Mouse (Mus musculus): ENCODE results near the gene Flt1. TPM values are rescaled to one million over a fixed set of nuclear protein-coding genes. Genes with fewer than 3 reads are reported as not detected.

Gene Flt1
- polyA plus RNA-seq, 1 experiment from 2014 or later = 9.6 TPM

DNA sequence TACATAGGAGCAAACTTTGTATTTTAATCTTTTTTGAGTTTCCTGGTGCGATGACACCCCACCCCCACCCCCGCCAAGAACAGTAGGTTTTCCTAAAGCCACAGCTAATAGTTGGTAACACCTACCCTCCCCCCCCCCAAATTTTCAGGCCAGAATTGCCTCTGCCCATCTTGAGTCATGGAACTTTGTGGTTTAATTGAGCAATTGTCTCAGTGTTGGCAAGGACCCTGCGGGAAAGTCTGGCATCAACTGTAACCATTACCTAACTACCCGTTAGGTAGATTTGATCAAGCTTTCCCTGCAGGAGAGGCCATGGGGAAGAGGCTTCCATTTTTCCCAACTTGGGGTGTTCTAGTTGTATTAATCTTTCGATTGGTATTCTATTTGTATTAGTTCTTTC lies 23.4 kb downstream of the Flt1 start:
- Histone ChIP-seq H3K27me3 (ENCODE audit: control insufficient read depth, insufficient read depth, low read length) (no peaks in the 10 kb centered on the region), H3K4me2 (ENCODE audit: low read depth, low read length) (no peak overlapping the region), H3K27ac (replicated peaks; ENCODE audit: low read depth, low read length) (no peak overlapping the region), H3K9ac (replicated peaks; ENCODE audit: low read length) (no peak overlapping the region), H3K36me3 (replicated peaks; ENCODE audit: control insufficient read depth, insufficient read depth, low read depth, low read length) (no peaks in the 10 kb centered on the region), H3K9me3 (replicated peaks; ENCODE audit: control insufficient read depth, low read length) (no peaks in the 10 kb centered on the region), H3K4me3 (ENCODE audit: low read depth, low read length) (no peak overlapping the region), H3K4me1 (ENCODE audit: control insufficient read depth, insufficient read depth, low read length) (no peaks in the 10 kb centered on the region)
- 88% methylated on average over 5 of the region's 5 CpGs for WGBS
- no peak for DNase-seq (ENCODE audit: low spot score)
- ATAC-seq (replicated peaks; ENCODE audit: insufficient number of reproducible peaks, low FRiP score, low TSS enrichment, low read depth) = no peak

DNA sequence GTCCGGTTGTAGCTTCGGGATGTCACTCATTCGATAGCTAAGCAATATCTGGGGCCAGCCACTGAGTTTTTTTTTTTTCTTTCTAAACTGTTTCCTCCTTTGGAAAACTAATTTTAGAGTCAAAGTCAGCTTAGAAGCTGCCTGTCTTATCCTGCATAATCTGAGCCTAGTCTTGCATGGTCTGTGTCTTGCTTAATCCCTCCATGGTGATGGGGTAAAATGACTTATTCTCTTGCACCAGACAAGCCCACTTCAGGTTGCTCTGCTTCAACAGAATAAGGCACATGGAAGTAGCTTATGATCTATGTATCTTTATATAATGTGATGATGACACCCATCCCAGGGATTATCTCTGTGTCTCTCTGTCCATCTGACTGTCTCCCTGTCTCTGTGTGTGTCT lies 24.8 kb downstream of the Flt1 start:
- no peak for ATAC-seq (replicated peaks; ENCODE audit: insufficient number of reproducible peaks, low FRiP score, low TSS enrichment, low read depth)
- no peaks in the 10 kb centered on the region for H3K36me3 ChIP-seq (replicated peaks; ENCODE audit: control insufficient read depth, insufficient read depth, low read depth, low read length)
- WGBS = 91% methylated on average over 3 of the region's 3 CpGs
- no peak for DNase-seq (ENCODE audit: low spot score)
- H3K4me2 ChIP-seq (ENCODE audit: low read depth, low read length) = no peak overlapping the region
- H3K4me3 ChIP-seq (ENCODE audit: low read depth, low read length) = no peak overlapping the region
- no peak overlapping the region for H3K27ac ChIP-seq (replicated peaks; ENCODE audit: low read depth, low read length)
- H3K4me1 ChIP-seq (ENCODE audit: control insufficient read depth, insufficient read depth, low read length) = no peaks in the 10 kb centered on the region
- no peak overlapping the region for H3K9ac ChIP-seq (replicated peaks; ENCODE audit: low read length)
- H3K27me3 ChIP-seq (ENCODE audit: control insufficient read depth, insufficient read depth, low read length) = no peaks in the 10 kb centered on the region
- no peaks in the 10 kb centered on the region for H3K9me3 ChIP-seq (replicated peaks; ENCODE audit: control insufficient read depth, low read length)

DNA sequence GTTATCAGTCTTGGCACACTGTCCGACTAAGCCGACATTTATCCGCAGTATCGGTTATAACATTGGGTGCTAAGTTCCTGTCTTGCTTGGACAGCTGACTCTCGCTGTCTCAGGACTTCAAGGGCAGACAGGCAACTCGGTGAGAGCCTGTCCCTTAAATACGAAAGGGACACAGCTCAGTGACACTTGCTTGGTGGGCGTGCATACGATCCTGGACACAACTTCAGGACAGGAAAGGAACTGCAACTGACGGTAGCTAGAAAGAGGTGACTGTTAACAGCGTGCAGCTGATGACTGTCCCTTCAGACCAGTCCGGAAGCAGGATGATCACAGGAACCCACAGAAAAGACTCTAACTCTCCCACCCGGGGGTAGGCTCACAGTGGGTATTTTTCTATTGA lies 27.8 kb downstream of the Flt1 start:
- peak; percentile 17 for DNase-seq (ENCODE audit: low spot score)

DNA sequence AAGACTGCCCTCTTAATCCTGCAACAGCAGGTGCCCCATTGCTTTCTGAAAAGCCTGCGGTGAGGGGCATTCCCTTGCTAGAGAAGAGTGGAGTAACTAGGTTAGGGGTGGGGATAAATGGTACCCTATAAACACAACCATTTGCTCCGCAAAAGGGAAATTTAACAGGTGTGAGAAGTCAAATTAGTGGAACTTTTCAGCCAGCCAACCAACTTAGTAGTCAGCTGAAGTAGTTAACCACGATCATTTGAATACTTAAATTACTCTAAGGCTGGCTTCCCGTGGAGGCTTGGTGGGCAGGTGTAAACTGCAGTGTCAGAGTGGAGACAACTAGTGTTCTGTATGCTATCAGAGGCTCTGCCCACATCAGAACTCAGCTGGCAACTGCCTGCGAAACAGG lies 28.6 kb downstream of the Flt1 start:
- Histone ChIP-seq H3K4me3 (ENCODE audit: low read depth, low read length) (no peak overlapping the region), H3K4me1 (ENCODE audit: control insufficient read depth, insufficient read depth, low read length) (no peaks in the 10 kb centered on the region), H3K27ac (replicated peaks; ENCODE audit: low read depth, low read length) (no peak overlapping the region), H3K36me3 (replicated peaks; ENCODE audit: control insufficient read depth, insufficient read depth, low read depth, low read length) (no peaks in the 10 kb centered on the region), H3K4me2 (ENCODE audit: low read depth, low read length) (no peak overlapping the region), H3K9ac (replicated peaks; ENCODE audit: low read length) (no peak overlapping the region), H3K27me3 (ENCODE audit: control insufficient read depth, insufficient read depth, low read length) (no peaks in the 10 kb centered on the region), H3K9me3 (replicated peaks; ENCODE audit: control insufficient read depth, low read length) (no peaks in the 10 kb centered on the region)
- ATAC-seq (replicated peaks; ENCODE audit: insufficient number of reproducible peaks, low FRiP score, low TSS enrichment, low read depth) (no peak), DNase-seq (ENCODE audit: low spot score) (no peak)
- 27% methylated on average over 5 of the region's 5 CpGs for WGBS

More for the DNA sequence above, 27.8 kb downstream of the Flt1 start:
- no peaks in the 10 kb centered on the region for H3K27me3 ChIP-seq (ENCODE audit: control insufficient read depth, insufficient read depth, low read length)
- 29% methylated on average over 13 of the region's 13 CpGs for WGBS
- ATAC-seq (replicated peaks; ENCODE audit: insufficient number of reproducible peaks, low FRiP score, low TSS enrichment, low read depth) = no peak
- no peaks in the 10 kb centered on the region for H3K36me3 ChIP-seq (replicated peaks; ENCODE audit: control insufficient read depth, insufficient read depth, low read depth, low read length)
- H3K27ac ChIP-seq (replicated peaks; ENCODE audit: low read depth, low read length) = no peak overlapping the region
- H3K4me2 ChIP-seq (ENCODE audit: low read depth, low read length) = no peak overlapping the region
- H3K9me3 ChIP-seq (replicated peaks; ENCODE audit: control insufficient read depth, low read length) = no peaks in the 10 kb centered on the region
- no peak overlapping the region for H3K4me3 ChIP-seq (ENCODE audit: low read depth, low read length)
- H3K9ac ChIP-seq (replicated peaks; ENCODE audit: low read length) = no peak overlapping the region
- H3K4me1 ChIP-seq (ENCODE audit: control insufficient read depth, insufficient read depth, low read length) = no peaks in the 10 kb centered on the region

DNA sequence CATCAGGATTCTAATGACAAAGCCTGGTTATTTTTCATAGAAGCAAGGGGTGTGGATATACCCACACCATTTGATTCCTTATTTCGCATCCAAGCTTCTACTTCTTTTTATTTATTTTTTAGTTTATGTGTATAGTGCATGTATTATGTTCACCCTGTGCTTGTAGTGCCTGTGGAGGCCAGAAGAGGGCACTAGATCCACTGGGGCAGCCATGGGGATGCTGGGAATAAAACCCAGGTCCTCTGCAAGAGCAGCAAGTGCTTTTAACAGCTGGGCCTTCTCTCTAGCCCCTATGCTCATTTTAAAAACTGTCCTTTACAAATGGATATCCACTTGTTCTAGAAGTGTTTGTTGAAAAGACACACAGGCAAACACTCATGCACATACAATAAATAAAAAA lies 33.2 kb downstream of the Flt1 start:
- H3K4me2 ChIP-seq (ENCODE audit: low read depth, low read length) = no peak overlapping the region
- H3K27me3 ChIP-seq (ENCODE audit: control insufficient read depth, insufficient read depth, low read length) = no peaks in the 10 kb centered on the region
- DNase-seq (ENCODE audit: low spot score) = no peak
- H3K4me1 ChIP-seq (ENCODE audit: control insufficient read depth, insufficient read depth, low read length) = no peaks in the 10 kb centered on the region
- no peaks in the 10 kb centered on the region for H3K36me3 ChIP-seq (replicated peaks; ENCODE audit: control insufficient read depth, insufficient read depth, low read depth, low read length)
- H3K9me3 ChIP-seq (replicated peaks; ENCODE audit: control insufficient read depth, low read length) = no peaks in the 10 kb centered on the region
- WGBS = 94% methylated on average over 1 of the region's 1 CpGs
- no peak overlapping the region for H3K9ac ChIP-seq (replicated peaks; ENCODE audit: low read length)
- H3K27ac ChIP-seq (replicated peaks; ENCODE audit: low read depth, low read length) = no peak overlapping the region
- no peak overlapping the region for H3K4me3 ChIP-seq (ENCODE audit: low read depth, low read length)
- no peak for ATAC-seq (replicated peaks; ENCODE audit: insufficient number of reproducible peaks, low FRiP score, low TSS enrichment, low read depth)

DNA sequence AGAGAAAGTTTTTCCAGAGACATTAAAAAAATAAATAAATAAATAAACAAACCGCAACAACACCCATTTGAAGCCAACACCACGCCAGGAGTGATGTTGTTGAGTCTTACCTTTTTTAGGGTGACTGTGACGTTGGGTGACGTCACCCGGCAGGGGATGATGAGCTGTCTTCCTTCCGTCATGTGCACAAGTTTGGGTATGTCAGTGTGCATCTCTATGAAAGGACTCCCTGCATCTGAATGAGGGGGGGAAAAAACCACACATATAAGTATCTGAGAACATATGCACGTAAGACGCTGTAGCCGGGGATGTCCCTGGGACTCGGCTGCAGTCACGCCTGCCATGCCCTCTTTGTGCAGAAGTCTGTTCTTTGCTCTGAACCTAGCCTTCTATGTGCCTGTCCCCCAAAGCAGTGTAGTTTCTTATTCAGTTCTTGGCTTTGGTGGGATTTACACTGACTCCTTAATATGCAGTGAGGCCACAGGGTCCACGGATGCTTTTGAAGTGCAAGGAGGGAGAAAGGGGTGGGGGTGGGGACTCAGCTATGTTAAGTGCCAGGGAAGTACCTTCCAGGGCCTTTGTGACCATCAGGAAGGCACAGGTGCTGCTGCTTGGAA lies 42.0 kb downstream of the Flt1 start:
- 86% methylated on average over 12 of the region's 12 CpGs for WGBS
- ATAC-seq (replicated peaks; ENCODE audit: insufficient number of reproducible peaks, low FRiP score, low TSS enrichment, low read depth) (no peak), DNase-seq (ENCODE audit: low spot score) (no peak)
- Histone ChIP-seq H3K4me3 (ENCODE audit: low read depth, low read length) (no peak overlapping the region), H3K27ac (replicated peaks; ENCODE audit: low read depth, low read length) (no peak overlapping the region), H3K36me3 (replicated peaks; ENCODE audit: control insufficient read depth, insufficient read depth, low read depth, low read length) (no peaks in the 10 kb centered on the region), H3K4me2 (ENCODE audit: low read depth, low read length) (no peak overlapping the region), H3K9ac (replicated peaks; ENCODE audit: low read length) (no peak overlapping the region), H3K27me3 (ENCODE audit: control insufficient read depth, insufficient read depth, low read length) (no peaks in the 10 kb centered on the region), H3K9me3 (replicated peaks; ENCODE audit: control insufficient read depth, low read length) (no peaks in the 10 kb centered on the region), H3K4me1 (ENCODE audit: control insufficient read depth, insufficient read depth, low read length) (no peaks in the 10 kb centered on the region)

DNA sequence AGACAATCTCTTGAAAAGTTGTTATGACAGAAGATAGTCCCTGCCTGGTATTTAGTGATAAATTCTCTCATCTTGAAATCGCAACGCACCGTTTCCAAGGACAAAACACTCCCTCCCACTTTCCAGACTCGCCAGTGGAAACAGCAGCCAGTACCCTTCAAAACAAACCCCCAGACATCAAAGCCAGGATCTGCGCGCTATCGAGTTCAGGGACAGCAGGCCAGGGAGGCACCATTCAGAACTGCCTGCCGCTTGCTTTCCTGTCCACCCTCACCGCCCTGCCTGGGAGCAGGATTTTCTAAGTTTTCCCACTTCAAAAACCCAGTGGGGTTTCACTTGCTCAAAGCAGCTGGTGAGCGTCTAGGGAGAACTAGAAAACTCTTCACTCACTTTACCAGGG lies 44.6 kb downstream of the Flt1 start:
- Histone ChIP-seq H3K27me3 (ENCODE audit: control insufficient read depth, insufficient read depth, low read length) (no peaks in the 10 kb centered on the region), H3K36me3 (replicated peaks; ENCODE audit: control insufficient read depth, insufficient read depth, low read depth, low read length) (no peaks in the 10 kb centered on the region), H3K4me2 (ENCODE audit: low read depth, low read length) (no peak overlapping the region), H3K27ac (replicated peaks; ENCODE audit: low read depth, low read length) (no peak overlapping the region), H3K4me3 (ENCODE audit: low read depth, low read length) (no peak overlapping the region), H3K4me1 (ENCODE audit: control insufficient read depth, insufficient read depth, low read length) (no peaks in the 10 kb centered on the region), H3K9ac (replicated peaks; ENCODE audit: low read length) (no peak overlapping the region), H3K9me3 (replicated peaks; ENCODE audit: control insufficient read depth, low read length) (no peaks in the 10 kb centered on the region)
- DNase-seq (ENCODE audit: low spot score) = no peak
- WGBS = 43% methylated on average over 10 of the region's 10 CpGs
- ATAC-seq (replicated peaks; ENCODE audit: insufficient number of reproducible peaks, low FRiP score, low TSS enrichment, low read depth) = no peak

DNA sequence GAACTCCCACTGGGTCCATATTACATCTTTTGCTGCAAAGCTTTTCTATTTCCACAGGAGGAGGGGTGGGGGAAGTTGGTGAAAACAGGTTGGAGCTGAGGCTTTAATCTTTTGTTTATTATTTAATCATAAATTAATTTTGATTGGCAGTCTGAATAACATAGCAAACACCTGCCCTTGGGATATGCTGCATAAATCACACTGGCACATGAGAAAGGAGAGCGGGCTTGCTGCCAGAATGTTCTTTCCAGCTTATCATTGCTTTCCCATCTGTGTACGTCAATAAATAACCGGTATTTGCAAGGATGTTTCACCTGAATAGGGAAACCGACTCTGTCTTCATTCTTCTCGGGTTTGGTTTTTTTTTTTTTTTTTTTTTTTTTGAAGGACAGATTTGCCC lies 45.1 kb downstream of the Flt1 start:
- H3K9me3 ChIP-seq (replicated peaks; ENCODE audit: control insufficient read depth, low read length) = no peaks in the 10 kb centered on the region
- H3K27ac ChIP-seq (replicated peaks; ENCODE audit: low read depth, low read length) = no peak overlapping the region
- H3K36me3 ChIP-seq (replicated peaks; ENCODE audit: control insufficient read depth, insufficient read depth, low read depth, low read length) = no peaks in the 10 kb centered on the region
- no peaks in the 10 kb centered on the region for H3K4me1 ChIP-seq (ENCODE audit: control insufficient read depth, insufficient read depth, low read length)
- ATAC-seq (replicated peaks; ENCODE audit: insufficient number of reproducible peaks, low FRiP score, low TSS enrichment, low read depth) = no peak
- no peak overlapping the region for H3K9ac ChIP-seq (replicated peaks; ENCODE audit: low read length)
- no peak overlapping the region for H3K4me3 ChIP-seq (ENCODE audit: low read depth, low read length)
- 80% methylated on average over 5 of the region's 5 CpGs for WGBS
- DNase-seq (ENCODE audit: low spot score) = no peak
- H3K4me2 ChIP-seq (ENCODE audit: low read depth, low read length) = no peak overlapping the region
- H3K27me3 ChIP-seq (ENCODE audit: control insufficient read depth, insufficient read depth, low read length) = no peaks in the 10 kb centered on the region
